Mouse (Mus musculus) spleen, adult 2 months (tissue): Measurements from ENCODE around the gene P2ry2.

Experiments used
- CTCF ChIP-seq: fragments of 200-500 bp; IDR thresholded peaks from 2 replicates; pipeline ENCODE4 v1.5.1; 2011; ENCODE audit warnings: mild to moderate bottlenecking, inconsistent platforms; ENCODE audit not compliant: insufficient read depth, insufficient read length, insufficient replicate concordance; ENCODE audit errors: extremely low read depth
- POLR2A ChIP-seq: fragments of 200-500 bp; IDR thresholded peaks from 2 replicates; pipeline ENCODE4 v1.6.1; 2011; ENCODE audit warnings: low read depth, low read length, inconsistent platforms

GRCm38 (mm10) chr7:100998578-100998960, 14.1 kb downstream of the P2ry2 start:
- no peak for TF ChIP-seq CTCF
- no peak for TF ChIP-seq POLR2A
